Mouse (Mus musculus): Measurements from ENCODE around the gene Rexo4.

- no peak for TF ChIP-seq CTCF (IDR thresholded peaks at IDR 0.05)
- no peak for TF ChIP-seq EP300 (IDR thresholded peaks at IDR 0.05)
These were observed 44.5 kb downstream of the Rexo4 start for GRCm38 (mm10) chr2:26919684-26920083.

Data from lung, postnatal 0 days (tissue).